Mouse (Mus musculus) stomach, postnatal 0 days (tissue): ENCODE results near the gene Nebl.

Experiments used
- CTCF ChIP-seq: IDR thresholded peaks from 2 replicates; pipeline ENCODE4 v1.5.1; 2016; ENCODE audit warnings: antibody characterized with exemption, low read depth, mild to moderate bottlenecking, moderate library complexity
- EP300 ChIP-seq: optimal IDR thresholded peaks from 2 replicates; pipeline ENCODE3; 2016; ENCODE audit warnings: antibody characterized with exemption

DNA sequence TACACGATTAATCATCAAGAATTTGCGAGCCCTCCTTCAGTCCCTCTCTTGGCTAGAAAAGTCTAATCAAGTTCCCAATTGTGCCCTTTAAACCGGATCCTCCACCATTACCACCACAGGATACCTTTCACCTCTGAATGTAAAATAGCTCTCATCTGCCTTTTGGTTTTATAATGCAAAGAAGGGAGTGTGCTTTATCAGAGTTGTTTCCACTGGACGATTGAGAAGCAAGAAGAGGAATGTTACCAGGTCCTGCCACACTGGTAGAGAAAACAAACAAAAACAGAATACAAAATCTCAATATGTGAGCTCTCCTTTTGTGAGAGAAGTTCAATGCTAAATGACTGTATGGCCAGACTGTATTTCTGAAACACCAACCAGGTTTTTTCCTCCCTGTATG is 127.7 kb downstream of the Nebl start:
- TF ChIP-seq CTCF (no peak), EP300 (no peak)
